15 mouse cellular contexts compared by ENCODE assay signal in the genomic region with DNA sequence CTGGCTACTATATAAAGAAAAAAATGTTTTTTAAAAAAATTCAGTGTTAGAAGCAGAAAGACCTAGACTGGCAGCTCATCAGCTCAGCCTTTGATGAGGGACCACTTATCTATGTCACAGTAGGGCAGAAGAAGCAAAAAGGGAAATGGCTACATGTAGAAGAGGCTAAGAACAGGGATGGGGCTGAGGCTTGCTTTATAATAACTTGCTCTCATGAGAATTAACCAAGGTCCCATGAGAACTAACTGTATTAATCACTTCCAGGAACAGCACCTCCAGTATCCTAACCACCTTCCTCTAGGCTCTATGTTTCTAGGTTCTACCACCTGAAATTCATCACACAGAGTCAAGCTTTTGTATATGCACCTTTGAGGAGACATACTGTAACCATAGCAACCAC.
"Had no signal": no experiment of that assay in that cellular context is flagged by ENCODE, and none has a peak within 500 bp of the region (broad histone marks: within the 10 kb centered on the region; RNA-seq: fewer than 3 reads in every experiment).

No protein-coding gene starts in this region.

- H3K27ac ChIP-seq: midbrain, embryonic 12.5 days; neural tube, embryonic 13.5 days; neural tube, embryonic 15.5 days had no signal

- H3K36me3 ChIP-seq: midbrain, embryonic 12.5 days; neural tube, embryonic 13.5 days; neural tube, embryonic 15.5 days had no signal

- H3K9me3 ChIP-seq: midbrain, embryonic 12.5 days; neural tube, embryonic 13.5 days; neural tube, embryonic 15.5 days had no signal

- DNase-seq: lung, adult 18-20 months; lung, embryonic 14.5 days; lung, postnatal 10 days; lung, postnatal 4 days; midbrain, embryonic 14.5 days; right cerebral cortex, postnatal 14 days; thymus, adult 18-20 months; thymus, postnatal 14 days; thymus, postnatal 36 days had no signal

- H3K27me3 ChIP-seq: megakaryocyte, embryonic 14.5 days; midbrain, embryonic 12.5 days; neural tube, embryonic 13.5 days; neural tube, embryonic 15.5 days had no signal

- H3K4me3 ChIP-seq: megakaryocyte, embryonic 14.5 days; midbrain, embryonic 12.5 days; myocyte; neural tube, embryonic 13.5 days; neural tube, embryonic 15.5 days had no signal

- H3K4me1 ChIP-seq: midbrain, embryonic 12.5 days; neural tube, embryonic 13.5 days; neural tube, embryonic 15.5 days had no signal

- H3K9ac ChIP-seq: lung, embryonic 14.5 days; midbrain, embryonic 12.5 days; neural tube, embryonic 13.5 days; neural tube, embryonic 15.5 days had no signal

- ATAC-seq: midbrain, embryonic 16.5 days had no signal
